Mouse (Mus musculus) hindbrain, embryonic 15.5 days (tissue): ENCODE results near the gene Rap1b. TPM values are rescaled to one million over a fixed set of nuclear protein-coding genes. Genes with fewer than 3 reads are reported as not detected.

Experiments
- ATAC-seq: fragments of 200-750 bp; cut with Nextera tagmentation; 2 replicates; pipeline ENCODE4 v1.8.0; 2017; ENCODE audit warnings: low read depth, moderate number of reproducible peaks, moderate TSS enrichment; ENCODE audit not compliant: low FRiP score
- H3K27ac ChIP-seq: fragments of 300-500 bp; sonication (generic); replicated peaks from 2 replicates; pipeline ENCODE4 v1.5.1; 2015; ENCODE audit warnings: mild to moderate bottlenecking, inconsistent platforms
- H3K27me3 ChIP-seq: fragments of 300-500 bp; sonication (generic); 2 replicates; pipeline ENCODE4 v1.6.1; 2015; ENCODE audit warnings: control low read depth, inconsistent platforms
- H3K36me3 ChIP-seq: fragments of 300-500 bp; sonication (generic); 2 replicates; pipeline ENCODE4 v1.6.1; 2015; ENCODE audit warnings: control low read depth, inconsistent platforms
- H3K4me1 ChIP-seq: fragments of 300-500 bp; sonication (generic); replicated peaks from 2 replicates; pipeline ENCODE4 v1.6.1; 2015; ENCODE audit warnings: control low read depth, inconsistent platforms
- H3K4me2 ChIP-seq: fragments of 300-500 bp; sonication (generic); 2 replicates; pipeline ENCODE4 v1.6.1; 2015; ENCODE audit warnings: moderate library complexity, mild to moderate bottlenecking, inconsistent platforms
- H3K4me3 ChIP-seq: fragments of 300-500 bp; sonication (generic); 2 replicates; pipeline ENCODE4 v1.5.1; 2015; ENCODE audit warnings: mild to moderate bottlenecking, inconsistent platforms
- H3K9ac ChIP-seq: fragments of 300-500 bp; sonication (generic); 2 replicates; pipeline ENCODE4 v1.6.1; 2015; ENCODE audit warnings: inconsistent platforms
- H3K9me3 ChIP-seq: fragments of 300-500 bp; sonication (generic); 2 replicates; pipeline ENCODE4 v1.6.1; 2016; ENCODE audit warnings: control low read depth, inconsistent platforms
- WGBS: fragments of 180-500 bp; shearing (Covaris S2); methylation state at CpG from one replicate; pipeline ENCODE4 v1.1.7; 2015; 5-methylcytosine and 5-hydroxymethylcytosine counted together
- polyA plus RNA-seq: library from polyadenylated mRNA; unstranded; fragments of >200 nt; fragmentation: Nextera tagmentation; extraction: Ambion mirVana; gene quantifications from 2 replicates; pipeline ENCODE4 v1.2.1, GENCODE M21; 2015

Rap1b gene
- polyA plus RNA-seq, 1 experiment from 2014 or later = 158 TPM

DNA sequence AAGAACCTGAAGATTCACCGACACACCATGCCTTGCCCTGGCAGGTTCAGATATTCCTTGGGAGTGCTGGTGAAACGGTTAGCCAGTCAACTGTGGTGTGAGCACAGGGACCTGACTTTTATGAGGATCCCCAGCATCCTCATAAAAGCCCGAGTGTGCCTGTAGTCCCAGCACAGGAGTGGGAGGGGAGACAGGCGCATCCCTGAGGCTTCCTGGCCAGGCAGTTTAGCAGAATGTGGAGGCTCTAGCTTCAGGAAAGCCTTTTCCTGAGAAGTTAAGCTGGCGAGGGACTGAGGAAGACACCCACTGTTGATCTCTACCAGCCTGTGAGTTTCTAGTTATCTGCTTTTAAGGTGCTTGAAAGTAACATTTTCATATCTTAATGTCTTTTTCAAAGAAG, 10.4 kb downstream of the Rap1b start:
- Histone ChIP-seq H3K4me1 (no peaks in the 10 kb centered on the region), H3K4me2 (no peak overlapping the region), H3K27ac (no peak overlapping the region), H3K4me3 (no peak overlapping the region), H3K36me3 (no peaks in the 10 kb centered on the region), H3K27me3 (no peaks in the 10 kb centered on the region), H3K9ac (no peak overlapping the region), H3K9me3 (no peaks in the 10 kb centered on the region)
- ATAC-seq = no peak
- 71% methylated on average over 5 of the region's 5 CpGs for WGBS

DNA sequence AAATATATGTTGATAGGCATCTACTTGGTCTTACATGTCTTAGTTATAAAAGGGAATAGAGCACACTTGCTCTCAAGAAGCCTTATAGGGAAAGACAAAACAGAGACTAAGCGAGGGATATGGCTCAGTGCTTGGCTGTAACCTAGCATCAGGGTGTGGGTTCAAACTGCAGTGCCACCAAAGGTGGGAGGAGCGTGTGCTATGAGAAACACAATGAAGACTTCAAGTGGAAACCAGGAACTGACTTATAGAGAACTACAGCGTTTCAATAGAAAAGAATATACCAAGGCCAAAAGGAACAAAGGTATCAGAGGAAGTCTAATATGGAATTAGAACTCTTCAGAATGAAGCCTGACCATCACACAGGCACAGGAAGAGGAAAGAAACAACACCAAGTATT, 15.0 kb downstream of the Rap1b start:
- WGBS = 92% methylated on average over 3 of the region's 3 CpGs
- H3K9me3 ChIP-seq = no peaks in the 10 kb centered on the region
- 0 out of 2 replicates have a peak, but pooled peaks cover 2% of the 10 kb centered on the region for H3K4me1 ChIP-seq
- H3K27ac ChIP-seq = no peak overlapping the region
- ATAC-seq = no peak
- no peak overlapping the region for H3K9ac ChIP-seq
- no peak overlapping the region for H3K4me2 ChIP-seq
- H3K36me3 ChIP-seq = no peaks in the 10 kb centered on the region
- H3K27me3 ChIP-seq = no peaks in the 10 kb centered on the region
- no peak overlapping the region for H3K4me3 ChIP-seq

DNA sequence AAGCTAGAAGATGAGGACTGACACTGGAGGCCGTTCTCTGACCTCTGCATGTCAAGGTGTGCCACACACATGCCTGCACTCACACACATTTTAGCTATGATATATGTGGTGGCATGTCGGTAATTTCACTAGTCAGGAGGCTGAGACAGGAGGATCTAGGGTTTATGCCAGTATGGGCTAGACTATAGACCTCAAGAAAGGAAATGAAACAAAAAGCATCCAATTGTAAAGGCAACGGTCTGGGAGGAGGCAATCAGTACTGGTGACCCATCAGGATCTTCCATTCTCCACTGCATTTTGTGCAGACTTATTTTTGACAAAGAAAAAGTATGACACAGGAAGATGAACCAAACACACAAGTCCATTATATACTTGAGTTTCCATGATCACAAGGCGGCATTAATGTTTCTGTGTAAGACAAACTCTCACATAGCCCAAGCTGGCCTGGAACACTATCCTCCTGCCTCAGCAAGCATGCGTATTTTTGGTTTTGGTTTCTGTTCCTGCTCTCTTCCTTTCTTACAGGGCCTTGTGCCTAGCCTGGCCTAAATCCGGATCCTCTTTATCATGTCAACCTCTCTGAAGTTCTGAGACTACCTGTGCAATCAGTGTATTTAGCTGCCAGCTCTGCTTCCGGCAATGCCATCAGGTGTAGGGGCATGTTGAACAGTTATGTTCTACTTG, 16.2 kb downstream of the Rap1b start:
- no peak overlapping the region for H3K27ac ChIP-seq
- no peaks in the 10 kb centered on the region for H3K36me3 ChIP-seq
- no peak overlapping the region for H3K4me2 ChIP-seq
- 97% methylated on average over 7 of the region's 7 CpGs for WGBS
- no peaks in the 10 kb centered on the region for H3K27me3 ChIP-seq
- peaks cover 6% of the 10 kb centered on the region; the same call in 1 of the 2 replicates for H3K4me1 ChIP-seq
- H3K9ac ChIP-seq = no peak overlapping the region
- no peaks in the 10 kb centered on the region for H3K9me3 ChIP-seq
- H3K4me3 ChIP-seq = no peak overlapping the region
- no peak for ATAC-seq

DNA sequence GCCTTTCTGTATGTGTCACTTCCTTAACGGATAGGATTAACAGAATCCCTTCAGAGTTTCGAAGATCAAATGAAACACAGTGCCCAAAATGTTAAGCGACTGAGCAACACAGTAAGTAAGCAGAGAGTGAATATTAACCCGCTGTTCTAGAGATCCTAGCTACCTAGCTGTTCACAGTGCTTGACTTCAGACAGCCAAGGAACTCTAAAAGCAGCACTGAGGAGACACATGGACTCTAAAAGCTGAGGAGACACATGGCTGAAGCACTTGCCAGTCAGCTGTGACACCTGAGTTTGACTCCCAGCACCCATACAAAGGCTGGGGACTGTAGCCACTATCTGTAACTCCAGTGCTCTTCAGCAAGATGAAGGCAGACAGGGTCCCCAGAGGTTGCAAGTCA, 16.8 kb downstream of the Rap1b start:
- no peak for ATAC-seq
- WGBS = 89% methylated on average over 4 of the region's 4 CpGs
- Histone ChIP-seq H3K9ac (no peak overlapping the region), H3K27ac (no peak overlapping the region), H3K4me1 (peaks cover 10% of the 10 kb centered on the region), H3K9me3 (no peaks in the 10 kb centered on the region), H3K36me3 (peaks cover 4% of the 10 kb centered on the region; the same call in 1 of the 2 replicates), H3K4me3 (no peak overlapping the region), H3K27me3 (no peaks in the 10 kb centered on the region), H3K4me2 (no peak overlapping the region)

DNA sequence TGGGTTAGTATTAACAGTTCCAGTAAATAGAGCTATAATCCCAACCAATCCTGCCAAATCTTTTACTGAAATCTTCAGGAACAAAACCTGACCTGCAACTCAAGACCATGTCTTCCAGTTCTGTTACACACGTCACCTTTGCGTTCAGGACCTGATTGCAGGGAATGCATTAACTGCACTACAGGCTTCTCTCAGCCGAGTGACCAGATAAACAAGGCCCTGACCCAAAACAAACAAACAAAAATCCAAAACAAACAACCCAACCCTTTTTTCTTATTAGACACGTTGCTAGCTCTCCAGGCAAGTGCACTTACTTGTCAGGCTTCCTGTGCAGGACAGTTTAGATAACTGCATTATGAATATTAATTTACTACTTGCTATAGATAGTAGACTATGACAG, 17.3 kb downstream of the Rap1b start:
- Histone ChIP-seq H3K27me3 (no peaks in the 10 kb centered on the region), H3K36me3 (peaks cover 6% of the 10 kb centered on the region), H3K27ac (no peak overlapping the region), H3K4me3 (no peak overlapping the region), H3K4me2 (no peak overlapping the region), H3K4me1 (peaks cover 10% of the 10 kb centered on the region), H3K9ac (no peak overlapping the region), H3K9me3 (no peaks in the 10 kb centered on the region)
- ATAC-seq = no peak
- WGBS = 72% methylated on average over 4 of the region's 4 CpGs

DNA sequence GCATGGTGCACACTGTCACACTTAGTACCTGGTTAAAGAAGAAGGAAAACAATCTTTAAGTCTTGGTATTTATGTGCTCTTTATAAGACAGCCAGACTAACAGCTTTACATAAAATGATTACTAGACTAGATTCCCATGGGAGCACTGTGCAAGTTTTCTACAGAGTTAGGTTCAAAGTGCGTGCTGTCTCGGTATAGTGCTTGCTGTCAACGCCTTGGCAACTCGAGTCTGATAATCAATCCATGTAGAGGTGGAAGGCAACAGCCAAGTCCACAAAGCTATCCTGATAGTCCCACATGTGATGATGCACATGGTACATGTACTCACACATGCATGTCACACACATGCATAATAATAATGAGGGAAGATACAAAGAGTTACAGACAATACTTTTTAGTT, 21.2 kb downstream of the Rap1b start:
- Histone ChIP-seq H3K4me3 (no peak overlapping the region), H3K27me3 (no peaks in the 10 kb centered on the region), H3K9me3 (no peaks in the 10 kb centered on the region), H3K9ac (no peak overlapping the region), H3K27ac (no peak overlapping the region), H3K4me2 (no peak overlapping the region), H3K4me1 (peaks cover 10% of the 10 kb centered on the region), H3K36me3 (peaks cover 37% of the 10 kb centered on the region)
- 73% methylated on average over 4 of the region's 4 CpGs for whole genome bisulfite sequencing
- ATAC-seq = 0 out of 2 replicates have a peak, but pooled peaks have one; percentile 23

DNA sequence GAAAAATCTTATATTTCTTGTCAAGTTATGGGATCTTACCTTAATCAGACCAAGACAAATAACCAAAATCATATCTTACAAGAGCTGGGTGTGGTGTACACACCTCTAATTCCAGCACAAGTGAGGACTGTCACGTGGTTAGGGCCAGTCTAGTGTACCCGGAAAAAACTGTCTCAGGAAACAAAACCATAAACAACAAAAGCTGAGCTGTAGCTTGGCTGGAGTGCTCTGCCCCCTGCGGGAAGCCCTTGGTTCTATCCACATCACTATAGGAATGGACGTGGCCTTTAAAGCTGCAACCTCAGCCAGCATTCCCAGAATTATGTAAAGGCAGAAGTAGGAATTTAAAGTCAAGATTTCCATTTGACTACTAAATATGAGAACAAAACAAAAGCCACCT, 21.7 kb downstream of the Rap1b start:
- 54% methylated on average over 4 of the region's 4 CpGs for WGBS
- Histone ChIP-seq H3K4me2 (no peak overlapping the region), H3K27me3 (no peaks in the 10 kb centered on the region), H3K4me3 (no peak overlapping the region), H3K9me3 (no peaks in the 10 kb centered on the region), H3K36me3 (peaks cover 40% of the 10 kb centered on the region), H3K9ac (no peak overlapping the region), H3K27ac (no peak overlapping the region), H3K4me1 (peaks cover 10% of the 10 kb centered on the region)
- no peak for ATAC-seq

DNA sequence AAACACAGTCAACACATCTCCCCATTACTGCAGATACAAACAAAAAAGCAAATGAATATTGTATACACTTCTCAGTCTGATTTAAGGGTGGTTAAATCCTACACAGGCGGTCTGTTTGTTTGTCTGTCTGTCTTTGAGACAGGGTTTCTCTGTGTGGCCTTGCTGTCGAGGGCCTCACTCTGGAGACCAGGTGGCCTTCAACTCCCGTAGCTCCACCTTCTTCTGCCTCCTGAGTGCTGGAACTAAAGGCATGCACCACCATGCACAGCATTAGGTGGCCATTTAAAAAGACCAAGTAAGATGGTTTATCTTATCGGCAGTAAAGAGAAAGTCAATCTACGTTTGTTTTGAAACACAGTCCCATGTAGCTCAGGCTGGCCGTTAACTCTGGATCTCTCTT, 22.5 kb downstream of the Rap1b start:
- no peak overlapping the region for H3K9ac ChIP-seq
- 91% methylated on average over 6 of the region's 6 CpGs for WGBS

DNA sequence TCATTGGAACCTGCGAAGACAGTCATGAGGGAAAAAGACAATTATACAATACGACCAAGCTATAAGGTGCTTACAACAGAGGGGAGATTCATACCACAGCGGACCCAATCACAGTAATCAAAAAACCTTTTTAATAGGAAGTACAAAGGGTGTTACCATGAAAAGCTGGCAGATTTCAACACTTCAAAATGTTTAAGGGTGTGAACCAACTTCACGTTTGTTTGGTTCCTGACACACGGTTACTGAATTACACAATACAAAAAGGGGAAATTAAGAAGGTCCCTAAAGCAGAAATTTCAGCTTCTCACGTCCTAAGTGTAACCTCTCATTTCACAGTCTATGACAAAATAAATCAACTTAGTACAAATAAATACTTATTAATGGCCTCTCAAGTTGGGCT, 27.2 kb downstream of the Rap1b start:
- H3K4me1 ChIP-seq = no peaks in the 10 kb centered on the region
- H3K4me2 ChIP-seq = no peak overlapping the region
- H3K9ac ChIP-seq = no peak overlapping the region
- no peak for ATAC-seq
- H3K36me3 ChIP-seq = peaks cover 70% of the 10 kb centered on the region
- H3K4me3 ChIP-seq = no peak overlapping the region
- H3K27ac ChIP-seq = no peak overlapping the region
- H3K9me3 ChIP-seq = no peaks in the 10 kb centered on the region
- WGBS = 89% methylated on average over 6 of the region's 6 CpGs
- H3K27me3 ChIP-seq = no peaks in the 10 kb centered on the region

More for the DNA sequence above, 22.5 kb downstream of the Rap1b start:
- H3K4me1 ChIP-seq = peaks cover 10% of the 10 kb centered on the region
- no peak overlapping the region for H3K4me2 ChIP-seq
- no peak overlapping the region for H3K27ac ChIP-seq
- no peaks in the 10 kb centered on the region for H3K9me3 ChIP-seq
- no peak overlapping the region for H3K4me3 ChIP-seq
- ATAC-seq = no peak
- H3K27me3 ChIP-seq = no peaks in the 10 kb centered on the region
- peaks cover 47% of the 10 kb centered on the region for H3K36me3 ChIP-seq

DNA sequence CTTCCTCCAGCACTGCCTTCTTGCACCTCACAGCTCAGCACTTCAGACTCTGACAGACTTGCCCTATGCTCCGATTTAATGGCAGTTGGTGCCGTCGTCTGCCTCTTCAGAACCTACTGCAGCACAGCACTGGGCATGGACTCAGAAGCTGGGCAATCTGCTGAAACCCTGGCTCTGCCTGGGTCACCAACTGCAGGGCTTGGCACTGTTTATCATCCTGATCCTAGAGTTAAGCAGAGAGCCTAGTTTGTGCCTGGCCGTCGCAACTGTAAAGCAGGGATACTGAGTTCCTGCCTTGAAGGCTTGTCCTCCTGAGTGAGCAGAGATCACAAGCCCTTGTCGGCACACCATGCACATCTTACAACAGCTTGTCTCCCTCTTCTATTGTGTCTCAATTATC, 29.1 kb downstream of the Rap1b start:
- no peaks in the 10 kb centered on the region for H3K27me3 ChIP-seq
- no peak overlapping the region for H3K4me2 ChIP-seq
- H3K36me3 ChIP-seq = peaks cover 66% of the 10 kb centered on the region
- H3K27ac ChIP-seq = no peak overlapping the region
- H3K4me1 ChIP-seq = no peaks in the 10 kb centered on the region
- no peaks in the 10 kb centered on the region for H3K9me3 ChIP-seq
- no peak for ATAC-seq
- H3K9ac ChIP-seq = no peak overlapping the region
- H3K4me3 ChIP-seq = no peak overlapping the region
- 90% methylated on average over 6 of the region's 6 CpGs for WGBS

DNA sequence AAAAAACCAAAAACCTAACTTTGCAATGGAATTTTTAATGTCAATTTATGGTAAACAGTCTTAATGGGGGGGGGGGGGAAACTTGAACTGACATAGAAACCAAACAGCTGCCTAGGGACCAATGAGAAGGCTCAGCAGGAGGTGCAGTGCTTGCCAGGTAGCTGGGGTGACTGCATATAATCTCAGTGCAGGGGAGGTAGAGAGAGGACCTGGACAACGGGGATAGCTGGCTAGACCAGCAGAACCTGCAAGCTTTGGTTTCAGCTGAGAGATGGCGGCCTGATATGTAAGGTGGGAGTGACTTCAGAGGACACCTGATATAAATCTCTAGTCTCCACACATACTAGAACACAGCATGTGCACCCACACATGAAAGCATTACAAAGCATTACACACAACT, 33.3 kb downstream of the Rap1b start:
- Histone ChIP-seq H3K36me3 (peaks cover 30% of the 10 kb centered on the region), H3K27me3 (no peaks in the 10 kb centered on the region), H3K4me2 (no peak overlapping the region), H3K4me3 (no peak overlapping the region), H3K4me1 (no peaks in the 10 kb centered on the region), H3K27ac (no peak overlapping the region), H3K9ac (no peak overlapping the region), H3K9me3 (no peaks in the 10 kb centered on the region)
- no peak for ATAC-seq
- WGBS = 87% methylated on average over 2 of the region's 2 CpGs

DNA sequence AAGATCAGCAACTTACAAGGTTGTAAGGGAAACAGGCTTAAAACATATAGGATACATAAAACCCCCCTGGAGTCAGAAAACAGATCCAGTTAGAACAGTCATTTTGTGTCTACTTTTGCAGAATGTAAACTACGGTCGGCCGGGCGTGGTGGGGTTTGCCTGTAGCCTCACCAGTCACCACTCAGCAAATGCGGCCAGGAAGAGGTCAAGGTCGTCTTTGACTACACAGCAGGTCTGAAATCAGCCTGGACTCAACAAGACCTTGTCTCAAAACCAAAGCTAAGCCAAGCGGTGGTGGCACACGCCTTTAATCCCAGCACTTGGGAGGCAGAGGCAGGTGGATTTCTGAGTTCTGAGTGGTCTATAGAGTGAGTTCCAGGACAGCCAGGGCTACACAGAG, 34.3 kb downstream of the Rap1b start:
- no peak for ATAC-seq
- Histone ChIP-seq H3K4me1 (no peaks in the 10 kb centered on the region), H3K4me2 (no peak overlapping the region), H3K36me3 (peaks cover 21% of the 10 kb centered on the region), H3K9me3 (no peaks in the 10 kb centered on the region), H3K4me3 (no peak overlapping the region), H3K27me3 (no peaks in the 10 kb centered on the region), H3K27ac (no peak overlapping the region), H3K9ac (no peak overlapping the region)
- WGBS = 94% methylated on average over 8 of the region's 8 CpGs

DNA sequence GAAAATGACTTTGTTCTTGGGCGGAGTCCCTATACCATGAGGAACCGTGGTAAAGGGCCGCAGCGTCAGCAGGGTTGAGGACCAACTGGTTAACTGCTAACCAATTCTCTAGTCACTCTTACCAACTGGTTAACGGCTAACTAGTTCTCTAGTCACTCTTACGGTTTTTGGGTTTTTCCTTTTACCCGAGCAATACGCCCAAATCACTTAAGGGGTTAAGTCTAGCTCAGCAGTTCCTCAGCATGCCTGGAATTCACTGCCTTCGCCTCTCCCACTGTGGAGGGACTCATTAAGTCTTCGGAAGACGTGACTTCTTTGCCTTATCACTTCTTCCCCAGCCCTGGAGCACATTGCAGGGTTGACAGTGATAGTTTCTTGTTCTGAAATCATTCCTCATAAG, 35.3 kb downstream of the Rap1b start:
- no peak overlapping the region for H3K4me2 ChIP-seq
- no peak overlapping the region for H3K27ac ChIP-seq
- no peak for ATAC-seq
- no peak overlapping the region for H3K4me3 ChIP-seq
- no peaks in the 10 kb centered on the region for H3K9me3 ChIP-seq
- peaks cover 13% of the 10 kb centered on the region for H3K36me3 ChIP-seq
- WGBS = 79% methylated on average over 11 of the region's 11 CpGs
- H3K4me1 ChIP-seq = no peaks in the 10 kb centered on the region
- H3K9ac ChIP-seq = no peak overlapping the region
- H3K27me3 ChIP-seq = no peaks in the 10 kb centered on the region
